Mouse (Mus musculus) adrenal gland, postnatal 36 days (tissue): Measurements from ENCODE around the gene Apoc1. TPM values are rescaled to one million over a fixed set of nuclear protein-coding genes. Genes with fewer than 3 reads are reported as not detected.
A peak's percentile ranks its signal among the peaks of the same experiment; 100 is the strongest.

Experiments used
- DNase-seq, 2 experiments: peaks; one replicate each; pipeline ENCODE4 v3.0.0; 2021; ENCODE audit warnings: mixed read lengths in 1 of 2
- long read RNA-seq, 2 experiments: library from polyadenylated mRNA; stranded (forward); transcript quantifications; one replicate each; pipeline ENCODE4 v2.0.0; 2021; ENCODE audit warnings: borderline sequencing depth in 2 of 2
- total RNA-seq, 2 experiments: library from RNA; stranded (reverse); gene quantifications; 2 replicates each; pipeline ENCODE4 v1.2.3; 2021

Gene Apoc1
- 1,000 to 10,000 TPM in 1 of 2 experiments, 100 to 1,000 TPM in 1; 185 to 1,007 TPM for total RNA-seq
- long read RNA-seq, experiment 1, transcript Apoc1-201 (4 exons, 432 nt) = major isoform, 545 of 628 reads
- long read RNA-seq, experiment 1, transcript Apoc1-202 (3 exons, 532 nt) = minor isoform, 18 of 628 reads
- long read RNA-seq, experiment 1, partial matches to known transcripts = 54 of 628 reads
- long read RNA-seq, experiment 1, other reads (novel, unspliced or antisense) = 11 of 628 reads
- long read RNA-seq, experiment 2, transcript Apoc1-201 (4 exons, 432 nt) = major isoform, 78 of 83 reads
- long read RNA-seq, experiment 2, partial matches to known transcripts = 5 of 83 reads
- long read RNA-seq, experiment 2, other reads (novel, unspliced or antisense) = 0 of 83 reads

GRCm38 (mm10) chr7:19691873-19692865 is at the start of gene Apoc1:
Gene Apoc1, minus strand, starts transcription at chr7:19692660.
- DNase-seq = peak; percentile 61 to 65

GRCm38 (mm10) chr7:19741329-19742031 is 49.0 kb upstream of the Apoc1 start:
- peak in 1 of 2 experiments; percentile 69 for DNase-seq

- DNase-seq = peak; percentile 25 to 61
Observed at GRCm38 (mm10) chr7:19740269-19740668, 47.8 kb upstream of the Apoc1 start.

GRCm38 (mm10) chr7:19738771-19739170 is 46.3 kb upstream of the Apoc1 start:
- no peak for DNase-seq

- DNase-seq = peak in 1 of 2 experiments; percentile 40
Observed at GRCm38 (mm10) chr7:19736389-19737057, 44.1 kb upstream of the Apoc1 start.

- no peak for DNase-seq
Observed at GRCm38 (mm10) chr7:19734178-19734666, 41.8 kb upstream of the Apoc1 start.

GRCm38 (mm10) chr7:19726541-19726940 is 34.1 kb upstream of the Apoc1 start:
- DNase-seq = no peak

- no peak for DNase-seq
Observed at GRCm38 (mm10) chr7:19724167-19724566, 31.7 kb upstream of the Apoc1 start.

GRCm38 (mm10) chr7:19722754-19723195 is 30.3 kb upstream of the Apoc1 start:
- peak; percentile 58 to 71 for DNase-seq

- no peak for DNase-seq
Observed at GRCm38 (mm10) chr7:19719200-19719599, 26.7 kb upstream of the Apoc1 start.

- no peak for DNase-seq
Observed at GRCm38 (mm10) chr7:19718297-19718952, 26.0 kb upstream of the Apoc1 start.

GRCm38 (mm10) chr7:19717346-19717745 is 24.9 kb upstream of the Apoc1 start:
- DNase-seq = no peak

GRCm38 (mm10) chr7:19716822-19717221 is 24.4 kb upstream of the Apoc1 start:
- no peak for DNase-seq

- no peak for DNase-seq
Observed at GRCm38 (mm10) chr7:19716055-19716682, 23.7 kb upstream of the Apoc1 start.

- DNase-seq = peak; percentile 98 to 99
Observed at GRCm38 (mm10) chr7:19715239-19716054, 23.0 kb upstream of the Apoc1 start, which contains the start of gene Tomm40. Gene Tomm40, minus strand, starts transcription at chr7:19715438.

GRCm38 (mm10) chr7:19714836-19715235 is 22.4 kb upstream of the Apoc1 start:
- no peak for DNase-seq

GRCm38 (mm10) chr7:19713598-19713997 is 21.1 kb upstream of the Apoc1 start:
- no peak for DNase-seq

GRCm38 (mm10) chr7:19713196-19713595 is 20.7 kb upstream of the Apoc1 start:
- no peak for DNase-seq

GRCm38 (mm10) chr7:19712414-19712813 is 20.0 kb upstream of the Apoc1 start:
- no peak for DNase-seq
